Mouse (Mus musculus): ENCODE measurements around the gene Ripor2. TPM values are rescaled to one million over a fixed set of nuclear protein-coding genes. Genes with fewer than 3 reads are reported as not detected.

The Ripor2 gene
- polyA plus RNA-seq, 1 experiment = 41.4 TPM

DNA sequence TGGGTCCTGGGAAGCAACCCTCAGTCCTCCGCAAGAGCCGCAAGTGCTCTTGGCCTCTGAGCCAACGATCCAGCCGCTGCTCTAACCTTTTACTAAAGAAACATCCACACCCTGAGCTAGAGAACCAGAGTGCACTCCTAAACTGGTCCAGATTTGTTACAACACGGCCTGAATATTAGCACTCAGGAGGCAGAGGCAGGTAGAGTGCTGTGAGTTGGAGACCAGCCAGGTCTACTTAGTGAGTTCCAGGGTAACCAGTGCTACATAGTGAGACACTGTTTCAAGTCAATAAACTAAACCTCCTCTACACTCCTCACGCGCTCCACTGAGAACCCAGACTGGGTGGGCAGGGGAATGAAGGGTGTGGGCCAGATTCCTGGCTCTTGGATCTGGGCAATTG lies 111.3 kb downstream of the Ripor2 start:
- TF ChIP-seq CTCF (IDR thresholded peaks at IDR 0.05; ENCODE audit: control insufficient read depth, insufficient read depth, low read length) (no peak), POLR2A (IDR thresholded peaks at IDR 0.05; ENCODE audit: borderline replicate concordance, control insufficient read depth, low read depth, low read length) (no peak)
- Histone ChIP-seq H3K4me3 (replicated peaks; ENCODE audit: control insufficient read depth, low read depth, low read length) (no peak overlapping the region), H3K27ac (ENCODE audit: control insufficient read depth, insufficient read depth, low read depth, low read length, poor library complexity) (no peak overlapping the region), H3K4me1 (ENCODE audit: control insufficient read depth, insufficient read depth, low read length) (no peaks in the 10 kb centered on the region)
- WGBS = 94% methylated on average over 7 of the region's 7 CpGs

DNA sequence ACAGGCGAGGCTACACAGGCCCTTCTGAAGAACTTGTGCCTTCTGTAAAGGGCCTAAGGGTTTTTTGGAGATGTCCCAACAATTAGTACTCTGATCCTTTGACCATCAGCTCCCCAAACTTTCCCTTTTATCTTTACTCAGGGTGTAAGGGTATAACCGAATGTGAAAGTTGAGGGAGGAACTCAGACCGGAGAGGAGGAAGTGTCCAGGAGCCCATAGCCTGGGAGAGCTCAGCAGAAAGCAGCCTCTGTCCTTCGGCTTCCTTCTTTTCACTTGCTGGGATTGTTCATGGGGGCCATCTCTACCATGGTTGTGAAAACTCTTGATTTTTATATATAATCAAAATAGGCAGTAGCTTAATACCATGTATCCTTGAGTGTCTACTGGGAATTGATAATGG lies 116.8 kb downstream of the Ripor2 start:
- Histone ChIP-seq H3K4me1 (ENCODE audit: control insufficient read depth, insufficient read depth, low read length) (no peaks in the 10 kb centered on the region), H3K27ac (ENCODE audit: control insufficient read depth, insufficient read depth, low read depth, low read length, poor library complexity) (no peak overlapping the region), H3K4me3 (replicated peaks; ENCODE audit: control insufficient read depth, low read depth, low read length) (no peak overlapping the region)
- WGBS = 59% methylated on average over 4 of the region's 4 CpGs
- TF ChIP-seq POLR2A (IDR thresholded peaks at IDR 0.05; ENCODE audit: borderline replicate concordance, control insufficient read depth, low read depth, low read length) (no peak), CTCF (IDR thresholded peaks at IDR 0.05; ENCODE audit: control insufficient read depth, insufficient read depth, low read length) (no peak)

DNA sequence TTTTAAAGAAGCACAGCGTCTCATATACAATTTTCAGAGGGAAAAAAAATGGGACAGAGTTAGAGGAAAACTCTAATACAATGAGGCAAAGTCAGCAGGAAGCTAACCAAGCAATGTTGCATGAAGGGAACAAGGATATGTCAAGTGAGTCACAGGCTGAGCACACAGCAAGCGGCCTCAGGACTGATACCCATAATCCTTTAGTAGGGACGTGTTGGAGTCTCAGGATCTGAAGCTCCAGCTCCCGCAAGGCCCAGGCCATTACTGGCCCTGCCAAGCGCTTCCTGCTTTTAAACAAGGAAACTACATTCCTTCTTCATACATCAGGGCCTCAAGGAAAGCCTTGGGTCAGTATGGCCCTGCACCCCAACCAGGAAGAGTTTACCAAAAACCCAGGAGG lies 120.1 kb downstream of the Ripor2 start:
- Histone ChIP-seq H3K4me3 (replicated peaks; ENCODE audit: control insufficient read depth, low read depth, low read length) (no peak overlapping the region), H3K4me1 (ENCODE audit: control insufficient read depth, insufficient read depth, low read length) (no peaks in the 10 kb centered on the region), H3K27ac (ENCODE audit: control insufficient read depth, insufficient read depth, low read depth, low read length, poor library complexity) (no peak overlapping the region)
- 89% methylated on average over 5 of the region's 5 CpGs for WGBS
- no peak for TF ChIP-seq CTCF (IDR thresholded peaks at IDR 0.05; ENCODE audit: control insufficient read depth, insufficient read depth, low read length)
- TF ChIP-seq POLR2A (IDR thresholded peaks at IDR 0.05; ENCODE audit: borderline replicate concordance, control insufficient read depth, low read depth, low read length) = no peak

DNA sequence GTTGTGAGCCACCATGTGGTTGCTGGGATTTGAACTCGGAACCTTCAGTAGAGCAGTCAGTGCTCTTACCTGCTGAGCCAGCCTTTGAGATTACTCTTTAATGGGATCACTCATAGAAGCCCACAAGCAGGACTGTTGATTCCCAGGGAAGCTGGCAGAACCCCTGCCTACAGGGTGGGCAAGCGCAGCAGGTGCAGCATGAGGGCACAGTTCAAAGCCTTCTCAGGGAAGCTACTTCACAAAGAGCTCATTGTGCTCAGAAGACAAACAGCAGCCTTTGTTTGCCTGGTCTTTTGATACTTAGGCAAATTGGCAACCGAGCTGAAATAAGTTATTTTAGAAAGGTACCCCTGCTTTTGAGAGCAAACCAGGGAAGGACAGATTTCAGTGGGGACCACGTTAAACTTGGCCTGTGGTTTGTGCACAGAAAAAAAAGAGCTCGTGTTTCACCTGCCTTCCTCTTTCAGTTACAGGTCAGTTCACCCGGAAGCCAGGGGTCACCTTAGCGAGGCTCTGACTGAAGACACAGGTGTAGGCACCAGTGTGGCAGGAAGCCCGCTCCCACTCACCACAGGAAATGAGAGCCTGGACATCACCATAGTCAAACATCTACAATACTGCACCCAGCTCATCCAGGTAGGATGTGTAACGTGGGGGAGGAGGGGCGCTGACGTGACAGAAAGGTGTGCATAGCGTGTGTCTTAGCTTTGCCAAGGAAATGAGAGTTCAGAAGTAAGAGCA lies 127.8 kb downstream of the Ripor2 start:
- TF ChIP-seq POLR2A (IDR thresholded peaks at IDR 0.05; ENCODE audit: borderline replicate concordance, control insufficient read depth, low read depth, low read length) = no peak
- no peak for TF ChIP-seq CTCF (IDR thresholded peaks at IDR 0.05; ENCODE audit: control insufficient read depth, insufficient read depth, low read length)
- Histone ChIP-seq H3K27ac (ENCODE audit: control insufficient read depth, insufficient read depth, low read depth, low read length, poor library complexity) (no peak overlapping the region), H3K4me3 (replicated peaks; ENCODE audit: control insufficient read depth, low read depth, low read length) (no peak overlapping the region), H3K4me1 (ENCODE audit: control insufficient read depth, insufficient read depth, low read length) (peaks cover 2% of the 10 kb centered on the region; the same call in 1 of the 2 replicates)
- 69% methylated on average over 12 of the region's 12 CpGs for WGBS

DNA sequence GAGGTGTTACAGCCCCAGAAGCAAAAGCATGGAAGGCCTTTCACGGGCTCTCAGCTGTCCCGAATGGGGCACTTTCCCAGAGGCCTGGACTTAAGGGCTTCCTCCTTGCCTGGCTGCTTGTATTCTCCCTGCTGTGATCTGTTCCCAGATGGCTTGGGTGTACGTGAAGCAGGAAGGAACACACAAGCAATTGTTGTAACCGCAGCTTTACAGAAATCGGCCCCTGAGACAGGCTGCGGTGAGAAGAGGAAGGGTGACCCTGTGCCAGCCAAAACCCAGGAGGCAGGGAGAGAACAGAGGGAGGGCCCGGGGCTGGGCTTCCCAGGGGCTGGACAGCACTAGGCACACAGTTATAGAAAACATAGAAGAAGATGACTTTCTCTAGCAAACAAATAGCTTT lies 129.0 kb downstream of the Ripor2 start:
- Histone ChIP-seq H3K4me1 (ENCODE audit: control insufficient read depth, insufficient read depth, low read length) (peaks cover 2% of the 10 kb centered on the region; the same call in 1 of the 2 replicates), H3K4me3 (replicated peaks; ENCODE audit: control insufficient read depth, low read depth, low read length) (no peak overlapping the region), H3K27ac (ENCODE audit: control insufficient read depth, insufficient read depth, low read depth, low read length, poor library complexity) (no peak overlapping the region)
- WGBS = 10% methylated on average over 7 of the region's 7 CpGs
- TF ChIP-seq POLR2A (IDR thresholded peaks at IDR 0.05; ENCODE audit: borderline replicate concordance, control insufficient read depth, low read depth, low read length) (no peak), CTCF (IDR thresholded peaks at IDR 0.05; ENCODE audit: control insufficient read depth, insufficient read depth, low read length) (no peak)

DNA sequence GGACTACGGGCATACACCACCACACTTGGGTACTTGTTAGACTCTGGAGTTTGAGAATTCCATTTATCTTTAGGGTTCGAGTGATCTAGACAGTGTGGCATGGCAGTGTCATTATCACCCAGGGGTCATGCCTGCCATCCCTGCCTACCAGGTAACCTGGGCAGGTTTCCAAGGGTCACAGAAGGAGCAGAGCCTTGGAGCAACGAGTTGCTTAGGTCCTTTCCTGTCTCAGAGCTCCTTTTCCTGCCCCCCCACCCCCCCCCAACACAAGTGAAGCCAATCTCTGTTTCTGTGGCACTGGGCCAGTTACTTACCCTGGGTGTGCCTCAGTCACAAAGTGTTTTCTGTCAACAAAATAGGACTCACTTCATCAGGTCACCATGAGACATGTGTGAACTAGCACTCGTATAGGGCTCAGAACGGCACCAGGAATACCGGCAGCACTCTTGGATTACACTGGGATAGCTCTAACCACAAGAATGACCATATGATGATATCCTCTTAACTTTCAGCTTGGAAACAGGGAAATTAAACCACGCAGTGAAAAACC lies 130.7 kb downstream of the Ripor2 start:
- Histone ChIP-seq H3K4me1 (ENCODE audit: control insufficient read depth, insufficient read depth, low read length) (peaks cover 2% of the 10 kb centered on the region; the same call in 1 of the 2 replicates), H3K4me3 (replicated peaks; ENCODE audit: control insufficient read depth, low read depth, low read length) (no peak overlapping the region), H3K27ac (ENCODE audit: control insufficient read depth, insufficient read depth, low read depth, low read length, poor library complexity) (no peak overlapping the region)
- 78% methylated on average over 7 of the region's 7 CpGs for WGBS
- no peak for TF ChIP-seq POLR2A (IDR thresholded peaks at IDR 0.05; ENCODE audit: borderline replicate concordance, control insufficient read depth, low read depth, low read length)
- no peak for TF ChIP-seq CTCF (IDR thresholded peaks at IDR 0.05; ENCODE audit: control insufficient read depth, insufficient read depth, low read length)

DNA sequence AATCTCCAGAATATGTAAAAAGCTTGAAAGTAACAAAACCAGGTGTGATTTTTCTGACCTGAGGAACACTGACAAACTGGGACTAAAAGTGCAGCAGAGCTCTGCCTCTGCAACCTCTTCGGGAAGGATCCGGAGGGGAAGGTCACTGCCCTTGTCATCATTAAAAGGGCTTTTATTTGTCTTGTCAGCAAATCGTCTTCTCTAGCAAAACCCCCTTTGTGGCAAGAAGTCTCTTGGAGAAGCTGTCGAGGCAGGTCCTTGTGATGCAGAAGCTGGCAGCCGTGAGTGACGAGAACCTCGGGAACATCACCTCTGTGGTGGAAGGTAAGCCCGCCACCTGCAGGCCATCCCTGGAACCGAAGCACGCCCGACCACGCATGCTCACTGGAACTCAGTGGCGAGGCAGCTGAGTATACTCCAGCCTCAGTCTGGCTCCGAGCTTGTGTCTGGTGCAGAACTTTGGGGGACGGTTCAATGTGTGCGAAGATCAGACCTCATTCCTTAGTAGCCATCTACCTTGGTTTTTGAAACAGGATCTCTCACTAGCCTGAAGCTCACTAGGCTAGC lies 131.5 kb downstream of the Ripor2 start:
- Histone ChIP-seq H3K4me3 (replicated peaks; ENCODE audit: control insufficient read depth, low read depth, low read length) (no peak overlapping the region), H3K4me1 (ENCODE audit: control insufficient read depth, insufficient read depth, low read length) (peaks cover 2% of the 10 kb centered on the region; the same call in 1 of the 2 replicates), H3K27ac (ENCODE audit: control insufficient read depth, insufficient read depth, low read depth, low read length, poor library complexity) (no peak overlapping the region)
- TF ChIP-seq CTCF (IDR thresholded peaks at IDR 0.05; ENCODE audit: control insufficient read depth, insufficient read depth, low read length) (peak; percentile 77), POLR2A (IDR thresholded peaks at IDR 0.05; ENCODE audit: borderline replicate concordance, control insufficient read depth, low read depth, low read length) (no peak)
- 62% methylated on average over 16 of the region's 16 CpGs for WGBS

DNA sequence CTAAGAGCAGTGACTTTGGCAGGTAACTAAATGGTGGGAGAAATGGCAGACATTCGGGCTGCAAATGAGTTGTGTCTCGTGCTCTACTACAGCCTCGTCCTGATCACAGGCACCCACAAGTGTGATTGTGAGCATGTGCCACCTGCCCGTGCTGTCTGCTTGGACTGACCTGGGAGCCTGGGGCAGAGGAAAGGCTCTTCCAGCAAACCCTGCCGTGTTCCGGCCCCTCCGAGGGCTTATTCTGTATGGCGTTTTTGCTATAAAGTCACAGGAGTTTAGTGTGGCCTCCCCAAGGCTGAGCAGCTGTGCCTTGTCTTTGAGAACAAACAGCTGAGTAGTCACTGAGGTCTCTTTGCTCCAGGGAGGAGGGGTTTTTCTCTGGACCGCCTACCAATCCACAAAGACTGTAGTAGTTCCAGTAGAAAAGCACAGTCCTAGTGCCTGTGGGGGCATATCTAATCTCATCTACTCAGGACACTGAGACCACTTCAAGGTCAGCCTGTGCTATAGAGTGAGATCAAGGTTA lies 132.4 kb downstream of the Ripor2 start:
- peaks cover 2% of the 10 kb centered on the region; the same call in 1 of the 2 replicates for H3K4me1 ChIP-seq (ENCODE audit: control insufficient read depth, insufficient read depth, low read length)

More for the DNA sequence above, 132.4 kb downstream of the Ripor2 start:
- Histone ChIP-seq H3K4me3 (replicated peaks; ENCODE audit: control insufficient read depth, low read depth, low read length) (no peak overlapping the region), H3K27ac (ENCODE audit: control insufficient read depth, insufficient read depth, low read depth, low read length, poor library complexity) (no peak overlapping the region)
- TF ChIP-seq POLR2A (IDR thresholded peaks at IDR 0.05; ENCODE audit: borderline replicate concordance, control insufficient read depth, low read depth, low read length) = no peak
- TF ChIP-seq CTCF (IDR thresholded peaks at IDR 0.05; ENCODE audit: control insufficient read depth, insufficient read depth, low read length) = no peak
- 88% methylated on average over 9 of the region's 9 CpGs for WGBS

Data from bone marrow, adult 2 months (tissue).